Mouse (Mus musculus) liver, embryonic 11.5 days (tissue): ENCODE results near the gene Kazn. TPM values are rescaled to one million over a fixed set of nuclear protein-coding genes. Genes with fewer than 3 reads are reported as not detected.

ENCODE experiments used
- ATAC-seq: fragments of 200-750 bp; cut with Nextera tagmentation; replicated peaks from 2 replicates; pipeline ENCODE4 v1.8.0; 2017; ENCODE audit warnings: moderate number of reproducible peaks, mild to moderate bottlenecking, moderate TSS enrichment, moderate library complexity; ENCODE audit not compliant: low FRiP score
- DNase-seq: peaks from one replicate; pipeline ENCODE4 v3.0.0-alpha.2; 2017; ENCODE audit warnings: low spot score
- H3K27ac ChIP-seq: fragments of 300-500 bp; sonication (generic); 2 replicates; pipeline ENCODE4 v1.5.1; 2014; ENCODE audit warnings: mild to moderate bottlenecking, low read depth, low read length, control low read depth
- H3K27me3 ChIP-seq: fragments of 300-500 bp; sonication (generic); replicated peaks from 2 replicates; pipeline ENCODE4 v1.6.1; 2014; ENCODE audit warnings: low read length, mixed read lengths; ENCODE audit not compliant: control insufficient read depth, insufficient read depth
- H3K36me3 ChIP-seq: fragments of 300-500 bp; sonication (generic); 2 replicates; pipeline ENCODE4 v1.6.1; 2014; ENCODE audit warnings: mild to moderate bottlenecking, low read length, moderate library complexity, mixed read lengths; ENCODE audit not compliant: control insufficient read depth, insufficient read depth
- H3K4me1 ChIP-seq: fragments of 300-500 bp; sonication (generic); replicated peaks from 2 replicates; pipeline ENCODE4 v1.6.1; 2014; ENCODE audit warnings: low read length, mixed read lengths; ENCODE audit not compliant: control insufficient read depth, insufficient read depth
- H3K4me2 ChIP-seq: fragments of 300-500 bp; sonication (generic); 2 replicates; pipeline ENCODE4 v1.6.1; 2014; ENCODE audit warnings: mild to moderate bottlenecking, control low read depth, moderate library complexity
- H3K4me3 ChIP-seq: fragments of 300-500 bp; sonication (generic); 2 replicates; pipeline ENCODE4 v1.5.1; 2014; ENCODE audit warnings: low read depth, low read length, control low read depth
- H3K9ac ChIP-seq: fragments of 300-500 bp; sonication (generic); 2 replicates; pipeline ENCODE4 v1.6.1; 2014; ENCODE audit warnings: low read depth, low read length, control low read depth
- H3K9me3 ChIP-seq: fragments of 300-500 bp; sonication (generic); 2 replicates; pipeline ENCODE4 v1.6.1; 2016; ENCODE audit warnings: low read length, inconsistent platforms, mixed read lengths; ENCODE audit not compliant: control insufficient read depth
- WGBS: fragments of 180-500 bp; shearing (Covaris S2); extraction: QIAGEN DNeasy Blood & Tissue Kit; methylation state at CpG from one replicate; pipeline ENCODE4 v1.1.7; 2014; 5-methylcytosine and 5-hydroxymethylcytosine counted together
- polyA plus RNA-seq: library from polyadenylated mRNA; unstranded; fragments of >200 nt; fragmentation: Nextera tagmentation; extraction: Ambion mirVana; gene quantifications from 2 replicates; pipeline ENCODE4 v1.2.1, GENCODE M21; 2014

The Kazn gene
- polyA plus RNA-seq, 1 experiment from 2014 or later, result 4.4 TPM

GRCm38 (mm10) chr4:142248426-142248825 is 9.2 kb upstream of the Kazn start:
- no peak overlapping the region for H3K27ac ChIP-seq
- no peaks in the 10 kb centered on the region for H3K36me3 ChIP-seq
- H3K9ac ChIP-seq, result no peak overlapping the region
- H3K4me3 ChIP-seq, result no peak overlapping the region
- no peaks in the 10 kb centered on the region for H3K27me3 ChIP-seq
- 10% methylated on average over 5 of the region's 5 CpGs for WGBS
- no peaks in the 10 kb centered on the region for H3K9me3 ChIP-seq
- ATAC-seq (peak; percentile 27; the same call in 1 of the 2 replicates), DNase-seq (peak; percentile 74)
- no peaks in the 10 kb centered on the region; the same call in 1 of the 2 replicates for H3K4me1 ChIP-seq
- H3K4me2 ChIP-seq, result no peak overlapping the region

- Histone ChIP-seq H3K4me1 (no peaks in the 10 kb centered on the region; the same call in 1 of the 2 replicates), H3K9ac (no peak overlapping the region), H3K4me3 (no peak overlapping the region), H3K9me3 (no peaks in the 10 kb centered on the region), H3K27me3 (no peaks in the 10 kb centered on the region), H3K27ac (no peak overlapping the region), H3K4me2 (no peak overlapping the region), H3K36me3 (no peaks in the 10 kb centered on the region)
- ATAC-seq, result no peak
- 30% methylated on average over 5 of the region's 5 CpGs for WGBS
- DNase-seq, result no peak
Measured at GRCm38 (mm10) chr4:142246698-142247097, 7.5 kb upstream of the Kazn start.

DNA sequence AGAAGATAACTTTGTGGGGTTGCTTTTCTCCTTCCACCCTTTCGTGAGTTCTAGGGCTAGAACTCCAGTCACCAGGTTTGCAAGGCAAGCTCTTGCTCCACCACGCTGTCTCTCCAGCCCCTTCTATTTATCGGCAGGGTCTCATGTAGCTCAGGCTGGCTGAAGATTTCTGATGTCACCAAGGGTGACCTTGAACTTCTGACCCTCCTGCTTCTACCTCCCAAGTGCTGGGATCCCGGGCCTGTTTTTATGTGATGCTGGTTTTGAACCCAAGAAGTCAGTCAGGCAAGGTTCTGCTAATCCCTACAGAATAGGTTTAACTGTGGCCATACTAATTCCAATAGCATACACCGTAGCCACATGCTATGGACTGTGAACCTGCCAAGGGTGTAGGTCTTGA is 5.4 kb upstream of the Kazn start:
- H3K9me3 ChIP-seq, result no peaks in the 10 kb centered on the region

DNA sequence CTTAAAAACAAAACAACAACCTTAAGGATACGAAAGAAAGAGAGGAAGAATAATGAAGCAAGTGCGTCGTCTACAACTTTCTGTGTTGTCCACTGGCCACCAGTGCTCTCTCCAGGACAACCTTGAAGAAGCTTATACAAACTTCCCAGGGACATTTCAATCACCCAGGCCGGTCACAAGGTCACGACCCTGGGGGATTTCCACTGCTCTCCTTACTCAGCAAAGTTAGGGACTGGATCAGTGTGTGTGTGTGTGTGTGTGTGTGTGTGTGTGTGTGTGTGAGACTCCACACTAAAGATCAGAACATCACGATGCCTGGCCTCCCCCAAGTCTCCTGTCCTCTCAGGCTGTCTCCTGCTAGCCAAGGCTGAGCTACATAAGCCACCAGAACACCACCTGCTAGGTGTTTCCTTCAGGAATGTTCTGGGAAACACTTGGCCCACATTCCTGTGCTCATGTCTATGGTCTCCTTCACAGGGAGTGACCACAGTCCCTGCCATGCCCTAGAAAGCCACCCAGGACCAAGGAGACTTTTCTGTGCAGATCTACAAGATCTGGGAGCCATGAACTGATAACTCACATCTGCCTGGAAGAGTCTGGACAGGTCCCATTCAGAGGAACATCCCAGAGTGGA is 3.7 kb upstream of the Kazn start:
- Histone ChIP-seq H3K27ac (no peak overlapping the region), H3K4me3 (no peak overlapping the region)

More for the DNA sequence above, 5.4 kb upstream of the Kazn start:
- Histone ChIP-seq H3K4me3 (no peak overlapping the region), H3K9ac (no peak overlapping the region), H3K27me3 (no peaks in the 10 kb centered on the region), H3K4me2 (no peak overlapping the region), H3K4me1 (peaks cover 4% of the 10 kb centered on the region; the same call in 1 of the 2 replicates), H3K36me3 (no peaks in the 10 kb centered on the region), H3K27ac (no peak overlapping the region)
- DNase-seq (no peak), ATAC-seq (no peak)
- 71% methylated on average over 5 of the region's 5 CpGs for WGBS

GRCm38 (mm10) chr4:142242164-142242563 is 3.0 kb upstream of the Kazn start:
- H3K4me3 ChIP-seq, result no peak overlapping the region
- WGBS, result 53% methylated on average over 4 of the region's 4 CpGs
- no peaks in the 10 kb centered on the region for H3K36me3 ChIP-seq
- no peak overlapping the region for H3K4me2 ChIP-seq
- no peak overlapping the region for H3K9ac ChIP-seq
- no peak for DNase-seq
- ATAC-seq, result no peak
- no peak overlapping the region for H3K27ac ChIP-seq
- H3K4me1 ChIP-seq, result peaks cover 16% of the 10 kb centered on the region; the same call in 1 of the 2 replicates
- no peaks in the 10 kb centered on the region for H3K9me3 ChIP-seq
- no peaks in the 10 kb centered on the region for H3K27me3 ChIP-seq

More for the DNA sequence above, 3.7 kb upstream of the Kazn start:
- Histone ChIP-seq H3K4me1 (peaks cover 13% of the 10 kb centered on the region; the same call in 1 of the 2 replicates), H3K4me2 (no peak overlapping the region), H3K9me3 (no peaks in the 10 kb centered on the region), H3K27me3 (no peaks in the 10 kb centered on the region), H3K36me3 (no peaks in the 10 kb centered on the region), H3K9ac (no peak overlapping the region)
- ATAC-seq (no peak), DNase-seq (no peak)
- 72% methylated on average over 6 of the region's 6 CpGs for WGBS

GRCm38 (mm10) chr4:142240874-142241273 is 1.7 kb upstream of the Kazn start:
- Histone ChIP-seq H3K4me3 (no peak overlapping the region), H3K36me3 (no peaks in the 10 kb centered on the region), H3K4me1 (peaks cover 16% of the 10 kb centered on the region; the same call in 1 of the 2 replicates), H3K27me3 (no peaks in the 10 kb centered on the region), H3K9me3 (no peaks in the 10 kb centered on the region), H3K27ac (no peak overlapping the region), H3K4me2 (no peak overlapping the region), H3K9ac (no peak overlapping the region)
- 62% methylated on average over 5 of the region's 5 CpGs for WGBS
- DNase-seq (no peak), ATAC-seq (no peak)

- ATAC-seq, result peak; percentile 46
- peaks cover 16% of the 10 kb centered on the region; the same call in 1 of the 2 replicates for H3K4me1 ChIP-seq
- H3K4me2 ChIP-seq, result peak overlapping the region; percentile 96
- H3K36me3 ChIP-seq, result no peaks in the 10 kb centered on the region
- H3K9ac ChIP-seq, result peak overlapping the region; percentile 72
- under 1% methylated on average over 68 of the region's 69 CpGs for WGBS
- H3K27ac ChIP-seq, result no peak overlapping the region; the same call in 1 of the 2 replicates
- H3K27me3 ChIP-seq, result no peaks in the 10 kb centered on the region
- H3K4me3 ChIP-seq, result peak overlapping the region; percentile 78
- H3K9me3 ChIP-seq, result no peaks in the 10 kb centered on the region
- DNase-seq, result peak; percentile 67
Measured at GRCm38 (mm10) chr4:142238486-142239239, 538 bp downstream of the Kazn start.

- Histone ChIP-seq H3K27ac (no peak overlapping the region), H3K27me3 (no peaks in the 10 kb centered on the region), H3K36me3 (no peaks in the 10 kb centered on the region), H3K9ac (peak overlapping the region; percentile 72), H3K9me3 (no peaks in the 10 kb centered on the region), H3K4me2 (peak overlapping the region; percentile 96), H3K4me1 (peaks cover 16% of the 10 kb centered on the region; the same call in 1 of the 2 replicates), H3K4me3 (peak overlapping the region; percentile 78)
- WGBS, result 20% methylated on average over 14 of the region's 14 CpGs
- no peak for ATAC-seq
- no peak for DNase-seq
Measured at GRCm38 (mm10) chr4:142238041-142238440, 1.2 kb downstream of the Kazn start.
